Mouse (Mus musculus): Measurements from ENCODE around the gene Cyb561d2. TPM values are rescaled to one million over a fixed set of nuclear protein-coding genes. Genes with fewer than 3 reads are reported as not detected.
A peak's percentile ranks its signal among the peaks of the same experiment; 100 is the strongest.

The Cyb561d2 gene
- total RNA-seq, 2 experiments from 2014 or later: 20.7 to 24.9 TPM

GRCm38 (mm10) chr9:107553541-107554318 is 11.7 kb upstream of the Cyb561d2 start:
- intact Hi-C loops (cut with DNase I): no loop called here
- DNase-seq (ENCODE audit: low spot score in 2 of 2): no peak

- no peak for DNase-seq (ENCODE audit: low spot score in 2 of 2)
- intact Hi-C loops (cut with DNase I): no loop called here
These were observed 10.8 kb upstream of the Cyb561d2 start for GRCm38 (mm10) chr9:107552690-107553393.

- DNase-seq (ENCODE audit: low spot score in 2 of 2): no peak
- intact Hi-C loops (cut with DNase I): no loop called here
These were observed 9.9 kb upstream of the Cyb561d2 start for GRCm38 (mm10) chr9:107551890-107552355.

GRCm38 (mm10) chr9:107551117-107551889 is 9.3 kb upstream of the Cyb561d2 start, which contains the start of gene Rassf1:
Rassf1 (plus strand) TSS chr9:107551555.
- intact Hi-C loops (cut with DNase I): no loop called here
- no peak for DNase-seq (ENCODE audit: low spot score in 2 of 2)

GRCm38 (mm10) chr9:107550491-107551116 is 8.6 kb upstream of the Cyb561d2 start:
- intact Hi-C loops (cut with DNase I): no loop called here
- no peak for DNase-seq (ENCODE audit: low spot score in 2 of 2)

- DNase-seq (ENCODE audit: low spot score in 2 of 2): no peak
- intact Hi-C loops (cut with DNase I): no loop called here
These were observed 7.5 kb upstream of the Cyb561d2 start for GRCm38 (mm10) chr9:107549297-107550074.

- intact Hi-C loops (cut with DNase I): no loop called here
- no peak for DNase-seq (ENCODE audit: low spot score in 2 of 2)
These were observed 6.8 kb upstream of the Cyb561d2 start for GRCm38 (mm10) chr9:107548820-107549219.

GRCm38 (mm10) chr9:107547957-107548356 is 6.0 kb upstream of the Cyb561d2 start:
- no peak for DNase-seq (ENCODE audit: low spot score in 2 of 2)
- intact Hi-C loops (cut with DNase I): no loop called here

GRCm38 (mm10) chr9:107547026-107547425 is 5.0 kb upstream of the Cyb561d2 start, which contains the start of gene Zmynd10:
Zmynd10 (plus strand) TSS chr9:107547298.
- DNase-seq (ENCODE audit: low spot score in 2 of 2): peak; percentile 90 to 92
- intact Hi-C loops (cut with DNase I): no loop called here

- peak; percentile 79 to 81 for DNase-seq (ENCODE audit: low spot score in 2 of 2)
- intact Hi-C loops (cut with DNase I): no loop called here
These were observed 3.6 kb upstream of the Cyb561d2 start for GRCm38 (mm10) chr9:107545602-107546001.

GRCm38 (mm10) chr9:107545199-107545598 is 3.2 kb upstream of the Cyb561d2 start:
- DNase-seq (ENCODE audit: low spot score in 2 of 2): no peak
- intact Hi-C loops (cut with DNase I): no loop called here

- intact Hi-C loops (cut with DNase I): no loop called here
- no peak for DNase-seq (ENCODE audit: low spot score in 2 of 2)
These were observed 2.7 kb upstream of the Cyb561d2 start for GRCm38 (mm10) chr9:107544729-107545128.

- intact Hi-C loops (cut with DNase I): no loop called here
- DNase-seq (ENCODE audit: low spot score in 2 of 2): no peak
These were observed 2.3 kb upstream of the Cyb561d2 start for GRCm38 (mm10) chr9:107544196-107544700.

- no peak for DNase-seq (ENCODE audit: low spot score in 2 of 2)
- intact Hi-C loops (cut with DNase I): no loop called here
These were observed 1.3 kb upstream of the Cyb561d2 start for GRCm38 (mm10) chr9:107543299-107543698.

GRCm38 (mm10) chr9:107542721-107543120 is 728 bp upstream of the Cyb561d2 start:
- no peak for DNase-seq (ENCODE audit: low spot score in 2 of 2)
- intact Hi-C loops (cut with DNase I): no loop called here

- DNase-seq (ENCODE audit: low spot score in 2 of 2): no peak
- intact Hi-C loops (cut with DNase I): no loop called here
These were observed 326 bp upstream of the Cyb561d2 start for GRCm38 (mm10) chr9:107542352-107542686.

- no peak for DNase-seq (ENCODE audit: low spot score in 2 of 2)
- intact Hi-C loops (cut with DNase I): no loop called here
These were observed 988 bp downstream of the Cyb561d2 start for GRCm38 (mm10) chr9:107541005-107541404.

- intact Hi-C loops (cut with DNase I): no loop called here
- DNase-seq (ENCODE audit: low spot score in 2 of 2): no peak
These were observed 1.6 kb downstream of the Cyb561d2 start for GRCm38 (mm10) chr9:107540420-107540819.

Measured in left cerebral cortex, postnatal 14 days (tissue).